Mouse (Mus musculus) neural tube, embryonic 11.5 days (tissue): ENCODE measurements at regions not wholly inside any gene's neighbourhood (a gene's known extent, or its start where the extent isn't known, plus 50 kb on each side); places are given as distances from the start of the nearest gene placed in this dataset.

Source experiments
- ATAC-seq: fragments of 200-750 bp; cut with Nextera tagmentation; 2 replicates; pipeline ENCODE4 v1.8.0; 2017; ENCODE audit warnings: moderate number of reproducible peaks, mild to moderate bottlenecking, moderate TSS enrichment, moderate library complexity; ENCODE audit not compliant: insufficient read depth, low FRiP score, low TSS enrichment
- DNase-seq: peaks from one replicate; pipeline ENCODE4 v3.0.0-alpha.2; 2015; ENCODE audit warnings: low spot score
- H3K27ac ChIP-seq: fragments of 300-500 bp; sonication (generic); 2 replicates; pipeline ENCODE4 v1.5.1; 2014; ENCODE audit warnings: low read depth, mild to moderate bottlenecking, low read length
- H3K27me3 ChIP-seq: fragments of 300-500 bp; sonication (generic); 2 replicates; pipeline ENCODE4 v1.6.1; 2014; ENCODE audit warnings: mild to moderate bottlenecking, low read length, mixed read lengths; ENCODE audit not compliant: control insufficient read depth, insufficient read depth
- H3K36me3 ChIP-seq: fragments of 300-500 bp; sonication (generic); 2 replicates; pipeline ENCODE4 v1.6.1; 2014; ENCODE audit warnings: mild to moderate bottlenecking, low read length, moderate library complexity, mixed read lengths; ENCODE audit not compliant: control insufficient read depth, insufficient read depth
- H3K4me1 ChIP-seq: fragments of 300-500 bp; sonication (generic); 2 replicates; pipeline ENCODE4 v1.6.1; 2014; ENCODE audit warnings: low read length, mixed read lengths; ENCODE audit not compliant: control insufficient read depth, insufficient read depth
- H3K4me2 ChIP-seq: fragments of 300-500 bp; sonication (generic); 2 replicates; pipeline ENCODE4 v1.6.1; 2014; ENCODE audit warnings: low read depth, mild to moderate bottlenecking, moderate library complexity
- H3K4me3 ChIP-seq: fragments of 300-500 bp; sonication (generic); 2 replicates; pipeline ENCODE4 v1.5.1; 2014; ENCODE audit warnings: low read depth, low read length
- H3K9ac ChIP-seq: fragments of 300-500 bp; sonication (generic); 2 replicates; pipeline ENCODE4 v1.6.1; 2014; ENCODE audit warnings: mild to moderate bottlenecking, low read length
- H3K9me3 ChIP-seq: fragments of 300-500 bp; sonication (generic); 2 replicates; pipeline ENCODE4 v1.6.1; 2016; ENCODE audit warnings: low read length; ENCODE audit not compliant: control insufficient read depth
- WGBS: fragments of 180-500 bp; shearing (Covaris S2); extraction: QIAGEN DNeasy Blood & Tissue Kit; methylation state at CpG from one replicate; pipeline ENCODE4 v1.1.7; 2014; 5-methylcytosine and 5-hydroxymethylcytosine counted together

DNA sequence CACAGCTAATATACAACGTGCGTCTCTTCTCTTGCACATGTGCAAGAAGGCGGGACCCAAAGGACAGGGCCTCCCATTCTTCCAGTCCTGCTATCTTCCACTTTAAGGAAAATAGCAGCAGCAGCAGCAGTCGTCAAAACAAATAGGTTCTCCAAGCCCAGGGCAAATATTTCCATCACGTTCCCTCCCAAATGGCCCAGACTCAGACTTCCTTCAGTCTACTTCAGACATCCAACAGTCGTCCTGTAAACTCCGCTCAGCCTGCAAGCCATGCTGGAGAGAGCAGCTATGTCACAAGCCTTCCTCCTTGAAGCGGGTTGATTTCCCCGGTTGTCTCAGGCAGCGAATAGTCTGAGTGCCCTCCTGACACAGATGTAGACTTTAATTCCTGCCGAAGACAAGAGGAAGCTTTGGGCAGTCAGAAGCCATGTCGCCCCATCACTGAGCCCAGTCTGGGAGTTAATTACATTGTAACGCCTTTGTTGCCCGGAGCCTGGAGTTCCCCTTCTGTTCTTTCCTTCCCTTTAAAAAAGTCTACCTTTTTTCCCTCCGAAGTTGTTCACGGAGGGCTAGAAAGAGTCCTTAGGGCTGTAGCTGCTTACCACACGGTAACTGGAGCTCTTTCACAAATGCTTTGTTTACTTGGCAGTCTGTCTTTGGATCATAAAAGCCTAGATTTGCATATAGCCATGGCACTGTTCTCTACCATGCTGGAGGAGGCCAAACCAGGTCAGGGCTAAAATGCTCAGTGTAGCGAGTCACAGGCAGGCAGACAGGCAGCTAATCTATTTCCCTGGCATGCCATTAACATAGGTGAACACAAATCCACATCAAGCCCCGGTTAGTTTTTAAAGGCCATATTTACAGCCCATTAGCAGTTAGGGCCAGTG is 236.7 kb downstream of the Gm10260 start:
- Histone ChIP-seq H3K36me3 (no peaks in the 10 kb centered on the region), H3K27ac (peak overlapping the region; percentile 1), H3K9me3 (no peaks in the 10 kb centered on the region), H3K4me3 (no peak overlapping the region), H3K4me1 (peaks cover 7% of the 10 kb centered on the region; the same call in 1 of the 2 replicates), H3K4me2 (no peak overlapping the region), H3K27me3 (no peaks in the 10 kb centered on the region), H3K9ac (peak overlapping the region; percentile 31; the same call in 1 of the 2 replicates)
- DNase-seq (peak; percentile 43), ATAC-seq (no peak)
- WGBS = 37% methylated on average over 19 of the region's 19 CpGs

GRCm38 (mm10) chr13:97520988-97521547 is 239.4 kb downstream of the Gm10260 start:
- Histone ChIP-seq H3K27ac (no peak overlapping the region), H3K4me1 (peaks cover 7% of the 10 kb centered on the region; the same call in 1 of the 2 replicates), H3K9ac (no peak overlapping the region), H3K9me3 (no peaks in the 10 kb centered on the region), H3K27me3 (no peaks in the 10 kb centered on the region), H3K4me3 (no peak overlapping the region), H3K36me3 (no peaks in the 10 kb centered on the region), H3K4me2 (no peak overlapping the region)
- no peak for DNase-seq
- WGBS = 89% methylated on average over 13 of the region's 13 CpGs
- no peak for ATAC-seq

DNA sequence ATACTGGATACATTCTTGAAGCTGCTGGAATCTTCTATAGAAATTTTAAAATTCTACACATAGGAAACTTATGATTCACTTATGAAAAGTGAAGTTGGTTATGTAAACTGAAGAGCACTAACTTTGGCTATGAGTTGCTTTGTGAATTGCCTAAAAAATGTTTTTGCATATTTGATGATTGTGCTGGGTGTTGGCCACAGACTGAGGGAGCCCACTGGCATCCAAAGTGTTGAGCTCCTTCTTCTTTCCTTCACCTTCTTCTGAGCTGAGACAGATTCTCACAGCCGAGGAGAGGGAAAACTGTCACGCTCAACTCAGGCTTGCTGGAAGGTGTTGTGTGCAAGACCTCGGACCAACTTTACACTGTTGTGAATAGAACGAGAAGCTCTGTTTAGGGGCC is 243.7 kb downstream of the Gm10260 start:
- Histone ChIP-seq H3K27ac (no peak overlapping the region), H3K9me3 (no peaks in the 10 kb centered on the region), H3K27me3 (no peaks in the 10 kb centered on the region), H3K9ac (no peak overlapping the region), H3K36me3 (no peaks in the 10 kb centered on the region), H3K4me1 (peaks cover 9% of the 10 kb centered on the region; the same call in 1 of the 2 replicates), H3K4me2 (no peak overlapping the region), H3K4me3 (no peak overlapping the region)
- no peak for DNase-seq
- WGBS = 92% methylated on average over 4 of the region's 4 CpGs
- no peak for ATAC-seq

- no peaks in the 10 kb centered on the region for H3K9me3 ChIP-seq
- H3K4me3 ChIP-seq = no peak overlapping the region
- H3K27me3 ChIP-seq = no peaks in the 10 kb centered on the region
- H3K4me1 ChIP-seq = peaks cover 9% of the 10 kb centered on the region; the same call in 1 of the 2 replicates
- no peak overlapping the region for H3K9ac ChIP-seq
- ATAC-seq (no peak), DNase-seq (peak; percentile 69)
- H3K36me3 ChIP-seq = no peaks in the 10 kb centered on the region
- no peak overlapping the region for H3K27ac ChIP-seq
- 51% methylated on average over 21 of the region's 21 CpGs for WGBS
- no peak overlapping the region for H3K4me2 ChIP-seq
Measured at GRCm38 (mm10) chr13:97514421-97515066, 245.9 kb downstream of the Gm10260 start.

- H3K27me3 ChIP-seq = no peaks in the 10 kb centered on the region
- no peak overlapping the region for H3K4me2 ChIP-seq
- no peaks in the 10 kb centered on the region for H3K36me3 ChIP-seq
- 58% methylated on average over 4 of the region's 4 CpGs for WGBS
- H3K9ac ChIP-seq = no peak overlapping the region
- H3K9me3 ChIP-seq = no peaks in the 10 kb centered on the region
- no peak overlapping the region for H3K4me3 ChIP-seq
- no peak for DNase-seq
- ATAC-seq = no peak
- peaks cover 9% of the 10 kb centered on the region; the same call in 1 of the 2 replicates for H3K4me1 ChIP-seq
- H3K27ac ChIP-seq = no peak overlapping the region
Measured at GRCm38 (mm10) chr13:97512521-97512920, 247.9 kb downstream of the Gm10260 start.

- no peak overlapping the region for H3K4me2 ChIP-seq
- H3K27me3 ChIP-seq = no peaks in the 10 kb centered on the region
- no peaks in the 10 kb centered on the region for H3K9me3 ChIP-seq
- H3K9ac ChIP-seq = no peak overlapping the region
- H3K27ac ChIP-seq = no peak overlapping the region
- no peak for ATAC-seq
- peaks cover 9% of the 10 kb centered on the region; the same call in 1 of the 2 replicates for H3K4me1 ChIP-seq
- H3K4me3 ChIP-seq = no peak overlapping the region
- H3K36me3 ChIP-seq = no peaks in the 10 kb centered on the region
- no peak for DNase-seq
- 87% methylated on average over 10 of the region's 10 CpGs for WGBS
Measured at GRCm38 (mm10) chr13:97510431-97511261, 249.8 kb downstream of the Gm10260 start.

DNA sequence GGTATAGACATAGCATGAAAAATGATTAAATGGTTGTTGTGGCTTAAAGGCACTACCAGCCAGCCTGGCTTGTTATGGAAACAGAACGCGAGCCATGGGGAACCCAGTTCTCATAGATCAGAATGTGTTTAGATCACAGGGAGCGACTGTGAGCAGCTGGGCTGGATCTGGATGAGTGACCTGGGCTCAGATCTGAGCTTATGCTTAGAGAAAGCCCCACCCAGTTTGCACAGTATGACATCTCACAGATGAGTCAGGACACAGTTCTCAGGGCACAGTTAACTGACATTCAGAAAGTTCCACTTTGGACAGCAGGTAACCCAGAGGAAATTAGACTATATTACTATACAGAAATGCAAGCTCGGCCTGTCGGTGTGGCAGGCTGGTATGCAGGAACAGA is 255.5 kb downstream of the Gm10260 start:
- WGBS = 88% methylated on average over 5 of the region's 5 CpGs
- Histone ChIP-seq H3K27ac (no peak overlapping the region), H3K4me2 (no peak overlapping the region), H3K9me3 (no peaks in the 10 kb centered on the region), H3K27me3 (no peaks in the 10 kb centered on the region), H3K4me3 (no peak overlapping the region), H3K36me3 (no peaks in the 10 kb centered on the region), H3K4me1 (no peaks in the 10 kb centered on the region), H3K9ac (no peak overlapping the region)
- no peak for ATAC-seq
- no peak for DNase-seq

GRCm38 (mm10) chr13:97503955-97504739 is 256.3 kb downstream of the Gm10260 start:
- H3K27me3 ChIP-seq = no peaks in the 10 kb centered on the region
- H3K9ac ChIP-seq = no peak overlapping the region
- ATAC-seq = no peak
- H3K27ac ChIP-seq = no peak overlapping the region
- no peak overlapping the region for H3K4me2 ChIP-seq
- no peaks in the 10 kb centered on the region for H3K36me3 ChIP-seq
- no peaks in the 10 kb centered on the region for H3K9me3 ChIP-seq
- DNase-seq = no peak
- no peaks in the 10 kb centered on the region for H3K4me1 ChIP-seq
- H3K4me3 ChIP-seq = no peak overlapping the region
- 93% methylated on average over 10 of the region's 10 CpGs for WGBS
